Mouse (Mus musculus): ENCODE data around the gene Tmem145.
"Not testable (repeated sequence)": the region's sequence is repeated elsewhere in the genome, so short reads cannot be mapped to it uniquely, and the experiment has no call there.

Gene Tmem145

DNA sequence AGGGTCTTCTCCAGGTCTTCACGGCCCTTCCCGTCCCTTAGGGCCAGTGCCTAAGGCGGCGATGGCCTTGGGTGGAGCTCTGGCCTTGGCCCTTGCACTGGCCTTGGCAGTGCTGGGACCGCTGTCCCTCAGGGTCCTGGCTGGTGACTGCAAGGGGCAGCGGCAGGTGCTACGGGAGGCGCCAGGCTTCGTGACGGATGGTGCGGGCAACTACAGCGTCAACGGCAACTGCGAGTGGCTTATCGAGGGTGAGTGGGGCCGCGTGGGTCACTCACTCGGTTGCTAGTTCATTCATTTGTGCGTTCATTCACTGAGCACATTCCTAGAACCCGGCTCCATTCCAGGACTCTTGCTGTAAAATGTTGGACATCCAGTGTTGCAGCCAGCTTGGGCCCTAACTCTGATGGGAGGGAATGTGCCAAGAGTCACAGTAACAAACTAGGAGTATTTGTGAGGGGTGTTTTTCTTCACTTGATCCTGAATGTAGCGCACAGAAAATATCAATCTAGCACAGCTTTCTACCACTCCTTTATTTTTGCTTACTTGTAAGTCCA, 11.6 kb downstream of the Tmem145 start:
- in situ Hi-C loops (cut with MboI, MseI), result no loop called here

DNA sequence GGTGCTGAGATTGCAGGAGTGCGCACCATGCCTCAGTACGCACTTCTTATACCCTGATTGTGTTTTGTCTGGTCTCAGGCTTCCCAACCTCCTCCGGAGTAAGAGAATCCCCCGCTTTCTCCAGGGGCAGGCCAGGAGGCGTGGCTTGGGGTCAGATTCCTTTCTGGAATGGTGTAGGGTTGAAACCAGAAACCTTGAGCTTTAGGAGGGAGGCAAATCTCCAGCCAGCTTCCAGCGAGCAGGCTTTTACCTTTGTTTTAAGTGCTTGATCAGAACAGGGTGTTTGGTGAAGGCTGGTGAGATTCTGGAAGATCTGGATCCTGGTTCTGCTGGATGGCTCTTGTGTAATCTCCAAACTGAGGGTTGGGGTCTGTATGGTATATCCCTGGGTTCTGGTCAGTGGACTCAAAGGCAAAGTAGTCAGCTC, 16.2 kb downstream of the Tmem145 start:
- in situ Hi-C loops (cut with MboI, MseI), result no loop called here

DNA sequence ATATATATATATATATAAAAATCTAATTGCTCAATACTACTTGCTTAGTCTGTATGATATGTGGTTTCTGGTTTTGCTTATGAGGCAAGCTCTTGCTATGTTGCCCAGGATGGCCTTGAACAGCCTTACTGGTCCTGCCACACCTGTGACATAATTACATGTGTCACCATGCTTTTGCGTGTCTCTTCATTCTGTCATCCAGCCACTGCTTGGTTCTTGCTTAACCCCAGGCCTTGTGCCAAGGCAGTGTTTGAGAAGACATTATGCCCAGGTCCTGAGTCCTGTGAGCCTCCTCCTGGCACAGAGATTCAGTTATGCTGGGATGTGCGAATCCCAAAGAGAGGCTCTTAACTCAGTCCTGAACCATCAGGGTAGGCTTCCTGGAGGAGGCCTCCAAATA, 17.3 kb downstream of the Tmem145 start:
- in situ Hi-C loops (cut with MboI, MseI), result no loop called here

DNA sequence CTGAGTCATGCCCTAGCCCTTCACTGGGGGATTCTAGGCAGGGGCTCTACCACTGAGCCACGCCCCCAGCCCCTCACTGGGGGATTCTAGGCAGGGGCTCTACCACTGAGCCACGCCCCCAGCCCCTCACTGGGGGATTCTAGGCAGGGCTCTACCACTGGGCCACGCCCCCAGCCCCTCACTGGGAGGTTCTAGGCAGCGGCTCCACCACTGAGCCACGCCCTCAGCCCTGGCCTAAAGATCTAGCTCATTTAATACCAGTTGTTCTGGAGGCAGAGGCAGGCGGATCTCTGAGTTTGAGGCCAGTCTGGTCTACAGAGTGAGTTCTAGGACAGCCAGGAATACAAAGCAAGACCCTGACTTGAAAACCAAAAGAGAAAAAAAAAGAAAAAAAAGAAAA, 19.5 kb downstream of the Tmem145 start:
- in situ Hi-C loops (cut with MboI, MseI), result not testable (repeated sequence)

DNA sequence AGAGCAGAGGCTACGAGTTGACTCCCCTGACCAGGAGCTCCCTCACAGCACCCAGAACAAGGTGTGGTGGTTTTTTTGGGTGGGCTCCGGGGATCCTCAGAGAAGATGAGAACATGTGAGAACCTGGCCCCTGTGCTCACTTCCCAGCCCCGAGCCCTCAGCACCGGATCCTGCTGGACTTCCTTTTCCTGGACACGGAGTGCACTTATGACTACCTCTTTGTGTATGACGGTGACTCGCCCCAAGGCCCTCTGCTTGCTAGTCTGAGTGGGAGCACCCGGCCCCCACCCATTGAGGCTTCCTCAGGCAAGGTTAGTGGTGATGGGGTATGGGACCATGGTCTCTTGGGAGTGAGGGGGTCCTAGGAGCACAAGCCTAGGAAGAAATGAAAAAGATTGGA, 20.3 kb downstream of the Tmem145 start:
- in situ Hi-C loops (cut with MboI, MseI), result no loop called here

DNA sequence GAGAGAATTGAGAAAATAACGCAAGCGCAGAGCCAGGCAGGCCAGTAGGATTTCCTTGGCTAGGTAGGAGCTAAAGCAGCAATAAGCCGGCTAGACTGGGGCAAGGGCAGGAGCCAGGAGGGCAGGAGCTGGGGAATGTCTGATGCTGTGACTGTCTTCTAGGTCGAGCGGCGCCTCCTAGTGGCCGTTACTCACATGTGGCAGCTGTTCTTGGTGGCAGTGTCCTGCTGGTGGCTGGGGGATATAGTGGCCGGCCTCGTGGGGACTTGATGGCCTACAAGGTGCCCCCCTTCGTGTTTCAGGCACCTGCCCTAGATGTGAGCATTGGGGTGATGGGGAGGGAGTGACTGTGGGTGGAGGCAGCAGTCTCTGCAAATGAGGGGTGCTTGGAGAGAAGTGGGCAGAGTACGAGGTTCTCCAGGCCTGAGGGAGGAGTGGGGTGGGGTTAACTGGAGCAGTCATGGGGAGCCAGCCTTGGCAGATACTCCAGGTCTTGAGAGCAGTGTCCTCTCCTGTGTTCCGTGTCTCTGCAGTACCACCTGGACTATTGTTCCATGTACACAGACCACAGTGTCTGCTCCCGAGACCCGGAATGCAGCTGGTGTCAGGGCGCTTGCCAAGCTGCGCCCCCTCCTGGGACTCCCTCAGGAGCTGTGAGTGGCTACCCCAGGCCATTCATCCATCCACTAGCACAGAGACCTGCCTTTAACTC, 27.8 kb downstream of the Tmem145 start:
- in situ Hi-C loops (cut with MboI, MseI), result no loop called here

DNA sequence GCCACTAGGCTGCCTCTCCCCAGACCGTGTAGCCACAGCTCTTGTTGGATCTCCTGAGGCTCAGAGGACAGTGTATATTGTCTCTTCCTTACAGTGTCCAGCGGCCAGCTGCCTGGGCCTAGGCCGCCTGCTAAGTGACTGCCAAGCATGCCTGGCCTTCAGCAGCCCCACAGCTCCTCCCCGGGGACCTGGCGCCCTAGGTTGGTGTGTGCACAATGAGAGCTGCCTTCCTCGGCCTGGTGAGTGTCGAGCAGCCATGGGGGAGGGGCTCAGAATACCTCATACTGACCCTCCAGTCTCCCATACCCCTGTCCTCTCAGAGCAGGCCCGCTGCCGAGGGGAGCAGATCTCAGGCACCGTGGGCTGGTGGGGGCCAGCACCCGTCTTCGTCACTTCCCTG, 28.6 kb downstream of the Tmem145 start:
- in situ Hi-C loops (cut with MboI, MseI), result no loop called here

DNA sequence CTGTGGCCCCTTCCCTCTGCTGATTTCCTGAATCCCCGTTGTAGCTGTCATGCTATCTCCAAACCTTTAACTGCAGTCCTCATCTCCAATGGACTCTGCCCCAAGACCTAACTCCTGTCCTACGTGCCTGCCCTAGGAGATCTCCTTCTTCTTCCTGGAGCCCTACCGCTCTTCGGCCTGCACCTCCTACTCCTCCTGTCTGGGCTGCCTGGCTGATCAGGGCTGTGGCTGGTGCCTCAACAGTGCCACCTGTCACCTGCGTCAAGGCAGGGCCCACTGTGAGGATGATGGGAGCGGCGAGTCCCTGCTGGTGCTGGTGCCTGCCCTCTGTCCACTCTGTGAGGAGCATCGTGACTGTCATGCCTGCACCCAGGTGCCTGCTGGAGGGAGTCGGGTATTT, 33.4 kb downstream of the Tmem145 start:
- in situ Hi-C loops (cut with MboI, MseI), result no loop called here

DNA sequence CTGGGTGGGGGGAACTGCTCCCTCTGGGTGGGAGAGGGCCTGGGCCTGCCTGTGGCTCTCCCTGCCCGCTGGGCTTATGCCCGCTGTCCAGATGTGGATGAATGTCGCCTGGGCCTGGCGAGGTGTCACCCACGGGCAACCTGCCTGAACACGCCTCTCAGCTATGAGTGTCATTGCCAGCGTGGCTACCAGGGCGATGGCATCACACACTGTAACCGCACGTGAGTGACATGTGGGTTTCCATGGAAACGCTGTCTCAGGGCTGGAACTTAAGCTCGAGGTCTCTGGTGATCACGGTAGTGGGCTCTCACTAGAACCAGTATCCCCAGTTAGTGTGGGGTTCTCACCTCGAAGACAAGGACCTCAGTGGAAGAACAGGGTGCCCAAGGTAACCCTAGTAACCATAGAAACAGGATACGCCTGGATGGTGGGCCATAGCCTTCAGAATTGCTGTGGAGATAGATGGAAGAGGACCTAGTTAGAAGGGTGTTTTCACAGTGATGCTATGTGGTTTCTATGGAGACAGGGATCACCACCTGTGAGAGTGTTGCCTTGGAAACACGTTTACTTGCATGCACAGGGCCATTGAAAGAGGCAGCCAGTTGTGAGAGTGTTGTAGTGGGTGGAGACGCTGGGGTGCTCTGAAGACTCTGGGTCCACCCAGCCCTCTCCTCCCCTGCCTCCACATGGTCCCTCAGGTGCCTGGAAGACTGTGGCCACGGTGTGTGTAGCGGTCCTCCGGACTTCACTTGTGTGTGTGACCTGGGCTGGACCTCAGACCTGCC, 35.3 kb downstream of the Tmem145 start:
- in situ Hi-C loops (cut with MboI, MseI), result no loop called here

DNA sequence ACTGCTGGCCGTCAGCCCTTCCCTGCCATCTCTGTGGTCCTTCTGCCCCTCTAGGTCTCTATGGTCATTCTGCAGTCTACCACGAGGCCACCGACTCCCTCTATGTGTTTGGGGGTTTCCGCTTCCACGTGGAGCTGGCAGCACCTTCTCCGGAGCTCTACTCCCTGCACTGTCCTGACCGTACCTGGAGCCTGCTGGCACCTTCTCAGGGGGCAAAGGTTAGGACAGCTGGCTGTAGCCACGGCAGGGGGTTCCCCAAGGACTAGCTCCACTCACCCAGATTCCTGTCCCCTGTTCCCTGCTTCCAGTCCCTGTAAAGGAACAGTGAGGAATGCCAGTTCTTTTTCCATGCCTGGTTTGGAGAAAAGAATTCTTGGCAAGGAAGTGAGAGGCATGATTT, 43.0 kb downstream of the Tmem145 start:
- in situ Hi-C loops (cut with MboI, MseI), result no loop called here

DNA sequence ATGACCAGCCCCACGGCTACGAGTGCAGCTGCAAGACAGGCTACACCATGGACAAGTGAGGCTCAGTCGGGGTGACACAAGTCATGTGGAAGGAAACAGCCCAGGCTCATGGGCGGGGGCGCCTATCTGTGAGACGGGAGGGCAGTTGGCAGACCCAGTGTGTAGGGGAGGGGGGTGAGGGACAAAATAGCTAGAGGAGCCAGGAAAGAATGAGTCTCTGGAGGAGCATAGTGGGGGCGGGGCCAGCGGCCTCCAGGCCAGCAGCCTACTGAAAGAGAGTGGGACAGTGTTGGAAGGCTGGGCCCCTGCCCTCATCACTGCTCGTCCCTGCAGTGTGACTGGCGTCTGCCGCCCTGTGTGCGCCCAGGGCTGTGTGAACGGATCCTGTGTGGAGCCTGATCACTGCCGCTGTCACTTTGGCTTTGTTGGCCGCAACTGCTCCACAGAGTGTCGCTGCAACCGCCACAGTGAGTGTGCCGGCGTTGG, 52.9 kb downstream of the Tmem145 start:
- in situ Hi-C loops (cut with MboI, MseI), result no loop called here

DNA sequence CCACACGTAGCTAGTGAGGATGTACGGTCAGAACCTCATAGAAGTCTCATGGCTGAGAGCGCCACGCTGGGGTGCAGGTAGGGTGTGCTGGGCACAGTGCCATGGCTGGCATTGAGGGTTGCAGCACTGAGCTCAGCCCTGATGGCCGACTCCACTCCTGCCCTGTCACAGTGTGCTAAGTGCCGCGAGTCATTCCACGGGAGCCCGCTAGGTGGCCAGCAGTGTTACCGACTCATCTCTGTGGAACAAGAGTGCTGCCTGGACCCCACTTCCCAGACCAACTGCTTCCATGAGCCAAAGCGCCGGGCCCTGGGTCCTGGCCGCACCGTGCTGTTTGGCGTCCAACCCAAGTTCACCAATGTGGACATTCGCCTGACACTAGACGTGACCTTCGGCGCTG, 57.2 kb downstream of the Tmem145 start:
- in situ Hi-C loops (cut with MboI, MseI), result no loop called here

DNA sequence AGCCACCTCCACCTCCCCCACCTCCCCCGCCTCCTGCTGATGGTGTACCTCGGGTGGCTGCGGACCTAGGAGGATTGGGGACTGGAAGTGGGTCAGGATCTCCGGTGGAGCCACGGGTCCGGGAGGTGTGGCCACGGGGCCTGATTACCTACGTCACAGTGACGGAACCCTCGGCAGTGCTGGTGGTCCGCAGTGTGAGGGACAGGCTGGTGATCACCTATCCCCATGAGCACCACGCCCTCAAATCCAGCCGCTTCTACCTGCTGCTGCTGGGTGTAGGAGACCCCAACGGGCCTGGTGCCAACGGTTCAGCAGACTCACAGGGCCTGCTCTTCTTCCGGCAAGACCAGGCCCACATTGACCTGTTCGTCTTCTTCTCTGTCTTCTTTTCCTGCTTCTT, 57.7 kb downstream of the Tmem145 start:
- in situ Hi-C loops (cut with MboI, MseI), result no loop called here
